Mouse (Mus musculus): ENCODE data around the gene Aprt.

Gene Aprt

DNA sequence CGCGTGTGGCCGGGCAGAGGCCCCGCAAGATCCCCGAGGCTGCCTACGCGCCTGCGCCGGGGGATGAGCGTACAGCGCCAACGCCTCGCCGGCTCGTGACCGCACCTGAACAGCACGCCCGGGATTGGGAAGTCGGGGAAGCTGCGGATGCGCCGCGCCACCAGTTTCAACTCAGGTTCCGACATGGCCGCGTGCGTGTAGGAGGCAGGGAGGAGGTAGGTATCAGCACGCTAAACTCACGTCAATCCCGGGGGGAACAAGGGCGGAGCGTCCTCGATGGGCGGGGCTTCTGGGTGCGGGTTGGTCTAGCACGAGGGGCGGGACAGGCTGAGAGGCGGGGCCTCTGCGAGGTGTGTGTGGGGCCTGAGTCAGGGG lies at the start of gene Aprt:
Gene Aprt (minus strand): TSS at position 262 of the 375 bp plus-strand sequence.
- peak; percentile 96 for DNase-seq (ENCODE audit: low spot score)

DNA sequence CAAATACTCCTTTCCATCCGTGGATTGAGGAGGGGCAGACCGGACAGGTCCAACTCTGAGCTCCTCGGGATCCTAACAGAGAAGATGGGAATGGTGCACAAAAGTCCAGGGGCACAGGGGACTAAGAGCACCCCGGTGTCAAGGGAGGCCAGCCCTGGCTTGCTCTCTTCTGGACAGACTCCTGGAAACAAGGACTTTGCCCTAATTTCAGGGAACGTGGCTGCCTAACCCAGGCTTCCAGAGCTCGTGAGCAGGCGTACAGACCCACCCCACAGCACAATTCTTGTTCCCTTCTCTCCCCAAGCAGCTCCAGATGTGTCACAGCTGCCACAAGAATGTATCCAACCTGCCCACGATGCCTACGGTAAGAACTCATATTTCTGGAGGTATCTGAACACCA lies 49.1 kb upstream of the Aprt start:
- DNase-seq (ENCODE audit: low spot score): no peak

DNA sequence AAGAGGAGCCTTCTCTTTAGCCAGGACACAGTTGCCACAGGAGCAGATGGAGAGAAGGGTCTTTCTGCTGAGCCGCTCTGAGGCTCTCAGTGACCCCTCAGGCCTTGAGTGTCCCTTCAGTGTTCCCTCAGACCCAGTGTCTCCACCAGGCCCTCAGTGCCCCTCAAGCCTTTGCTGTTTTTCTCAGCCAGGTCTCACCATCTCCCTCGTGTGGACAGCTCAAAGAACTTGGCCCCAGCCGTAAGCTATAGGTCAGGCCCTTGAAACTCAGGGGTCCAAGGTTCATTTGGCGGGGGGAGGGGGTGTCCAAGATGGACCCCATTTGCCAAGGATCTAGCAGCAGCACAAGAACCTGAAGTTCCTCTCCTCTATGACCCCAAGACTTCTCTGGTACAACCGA lies 47.9 kb upstream of the Aprt start:
- no peak for DNase-seq (ENCODE audit: low spot score)

DNA sequence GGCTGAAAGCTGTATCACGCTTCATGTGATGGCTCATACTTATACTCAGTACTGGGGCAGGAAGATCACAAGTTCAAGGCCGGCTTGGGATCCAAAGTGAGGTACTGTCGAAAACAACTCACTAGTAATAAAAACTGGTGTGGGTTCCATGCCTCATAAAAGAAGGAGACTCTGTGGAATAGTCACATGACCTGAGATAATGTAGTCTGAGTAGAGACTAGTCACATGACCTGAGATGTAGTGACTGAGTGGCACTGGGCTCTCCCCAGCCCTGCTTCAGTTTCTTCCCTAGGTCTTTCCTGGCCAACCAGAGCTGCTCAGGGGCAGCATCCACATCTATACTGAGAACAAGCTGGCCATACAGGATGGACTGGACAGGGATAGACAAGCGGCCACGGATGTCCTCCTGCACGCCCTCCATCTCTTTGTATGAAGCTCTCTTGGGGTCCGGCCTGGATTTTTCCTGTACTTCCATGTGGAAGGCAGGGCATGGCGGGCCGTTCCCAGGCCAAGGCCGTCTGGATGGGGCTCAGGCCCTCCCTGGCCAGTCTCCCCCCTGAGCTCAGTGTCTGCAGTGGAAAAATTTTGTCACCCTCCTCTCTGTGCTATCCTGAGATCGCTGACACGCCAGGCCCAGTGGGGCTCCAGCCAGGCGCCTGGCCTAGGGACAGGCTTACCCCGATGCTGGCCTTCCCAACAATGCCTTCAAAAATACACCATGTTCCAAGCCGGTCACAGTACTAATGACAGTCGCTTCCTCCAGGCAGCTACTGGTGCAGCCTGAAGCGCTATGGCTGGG lies 47.3 kb upstream of the Aprt start:
- peak; percentile 27 for DNase-seq (ENCODE audit: low spot score)

DNA sequence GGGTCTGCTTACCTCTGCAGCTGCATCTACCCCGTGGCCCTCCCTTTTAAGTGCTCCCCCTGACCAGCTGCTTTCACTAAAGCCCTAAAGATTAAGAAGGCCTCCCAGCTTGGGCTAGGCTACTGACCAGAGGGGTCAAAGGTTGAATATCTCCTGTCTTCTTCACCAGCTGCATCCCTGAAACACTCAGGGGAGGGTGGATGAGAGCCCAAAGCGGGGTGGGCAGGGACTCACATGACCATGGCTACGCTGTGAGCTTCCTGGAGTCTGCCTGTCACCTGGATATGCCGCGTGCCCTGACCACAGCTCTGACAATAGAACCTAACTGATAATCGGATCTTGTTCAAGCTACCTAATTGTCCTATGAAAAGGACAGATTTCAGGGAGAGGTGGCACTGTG lies 46.0 kb upstream of the Aprt start, which contains the start of gene Pabpn1l:
Gene Pabpn1l (minus strand): TSS at position 13 of the 400 bp plus-strand sequence.
- DNase-seq (ENCODE audit: low spot score): no peak

DNA sequence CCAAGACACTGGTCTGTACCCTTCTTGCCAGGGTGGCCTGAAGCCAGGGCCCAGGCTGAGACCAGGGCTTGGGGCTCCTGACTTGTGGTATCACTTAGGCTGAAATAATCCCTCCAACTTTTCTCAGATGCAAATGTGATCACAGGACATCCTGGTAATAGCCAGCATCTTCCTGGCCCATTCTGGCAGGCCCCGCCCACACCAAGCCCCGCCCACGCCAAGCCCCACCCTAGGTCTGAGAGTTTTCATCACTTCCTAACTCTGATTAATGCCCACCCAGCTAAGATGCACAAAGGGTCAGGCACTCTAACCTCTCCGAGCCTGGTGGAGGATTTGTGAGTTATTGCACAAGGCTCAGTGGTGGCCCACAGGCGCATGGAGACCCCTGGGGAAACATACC lies 43.7 kb upstream of the Aprt start:
- no peak for DNase-seq (ENCODE audit: low spot score)

DNA sequence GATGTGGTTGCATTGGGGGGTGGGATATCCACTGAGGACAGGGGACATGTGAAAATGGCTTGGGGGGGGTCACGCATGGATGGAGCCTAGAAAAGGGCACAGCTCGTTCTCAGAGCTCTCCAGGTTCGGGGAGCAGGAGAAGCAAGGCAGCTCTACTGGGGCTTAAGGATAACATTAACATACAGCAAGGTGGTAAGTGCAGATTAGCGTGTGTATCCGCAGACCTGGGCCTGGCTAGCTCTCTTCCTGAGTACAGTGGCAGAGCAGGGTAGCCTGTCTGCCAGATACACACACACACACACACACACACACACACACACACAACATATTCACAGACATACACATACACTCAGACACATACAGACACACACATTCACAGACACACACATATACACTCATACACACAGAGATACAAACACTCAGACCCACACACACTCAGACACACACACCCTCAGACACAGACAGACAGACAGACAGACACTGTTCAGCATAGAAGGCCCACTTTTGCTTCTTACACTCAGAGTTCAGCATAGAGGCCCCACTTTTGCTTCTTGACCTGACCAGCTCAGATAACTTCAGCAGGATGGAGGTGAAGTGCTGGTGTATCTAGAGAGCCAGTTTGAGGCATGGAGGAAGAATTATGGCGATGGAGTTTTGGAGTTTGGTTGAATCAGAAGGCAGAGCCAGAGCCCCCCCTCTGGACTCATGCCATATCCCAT lies 42.1 kb upstream of the Aprt start:
- DNase-seq (ENCODE audit: low spot score): no peak

DNA sequence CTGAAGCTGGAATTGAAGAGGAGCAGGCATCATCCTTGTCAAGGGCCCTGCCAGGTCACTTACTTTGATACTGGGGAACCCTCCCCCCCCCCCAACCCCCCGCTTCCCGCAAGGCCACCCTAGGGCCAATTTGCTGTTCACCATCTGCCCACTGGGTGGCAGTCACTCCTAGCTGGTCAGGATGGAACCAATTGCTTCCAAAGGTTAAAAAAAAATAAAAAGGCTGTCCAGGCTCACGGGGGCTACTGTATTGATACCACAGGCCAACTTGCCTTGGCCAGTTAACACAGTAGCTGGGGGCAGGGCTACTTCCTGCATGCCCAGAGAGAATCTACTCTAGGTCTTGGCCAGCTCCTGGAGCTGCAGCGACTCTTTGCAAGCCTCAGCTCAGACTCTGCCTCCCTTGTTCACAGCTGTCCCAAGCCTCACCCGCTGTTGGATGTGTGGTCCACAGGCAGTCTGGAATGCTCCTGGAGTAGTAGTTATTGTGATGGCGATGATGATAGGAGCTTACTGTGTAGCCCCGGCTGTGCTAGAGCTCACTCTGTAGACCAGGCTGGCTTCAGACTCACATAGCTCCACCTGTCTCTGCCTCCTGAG lies 41.3 kb upstream of the Aprt start:
- peak; percentile 88 for DNase-seq (ENCODE audit: low spot score)

DNA sequence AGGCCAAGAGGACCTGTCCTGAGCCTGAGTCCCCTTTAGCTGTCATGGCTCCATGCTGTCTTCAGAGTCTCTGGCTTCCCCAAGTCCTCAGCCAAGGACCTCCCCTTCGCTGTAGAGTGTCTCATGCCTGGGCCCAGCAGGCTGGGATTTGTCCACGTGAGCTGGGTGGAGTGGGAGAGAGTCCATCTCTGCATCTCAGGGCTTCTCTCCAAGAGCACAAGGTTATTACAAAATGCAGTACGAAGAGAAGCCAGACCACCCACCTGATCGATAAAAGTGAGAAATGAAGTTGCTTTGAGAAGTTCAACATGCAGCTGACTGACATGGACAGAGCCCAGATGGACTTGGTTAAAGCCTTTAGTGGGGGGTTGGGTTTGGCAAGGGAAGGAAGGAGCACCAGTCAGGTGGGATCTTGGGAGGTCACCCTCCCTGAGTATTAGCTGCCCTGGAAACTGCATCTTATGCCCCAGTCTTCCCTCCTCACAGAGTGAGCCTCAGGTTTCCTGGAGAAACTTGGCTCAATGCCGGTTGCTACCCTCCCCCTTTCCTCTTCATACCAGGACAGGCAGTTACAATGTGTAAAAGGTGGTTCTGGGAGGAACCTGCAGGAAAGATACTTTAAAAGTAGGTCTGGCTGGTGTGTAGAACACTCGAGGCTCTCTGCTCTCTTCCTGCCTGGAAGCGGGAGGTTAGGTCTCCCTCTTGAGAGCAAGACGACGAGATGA lies 39.6 kb upstream of the Aprt start:
- DNase-seq (ENCODE audit: low spot score): peak; percentile 52

DNA sequence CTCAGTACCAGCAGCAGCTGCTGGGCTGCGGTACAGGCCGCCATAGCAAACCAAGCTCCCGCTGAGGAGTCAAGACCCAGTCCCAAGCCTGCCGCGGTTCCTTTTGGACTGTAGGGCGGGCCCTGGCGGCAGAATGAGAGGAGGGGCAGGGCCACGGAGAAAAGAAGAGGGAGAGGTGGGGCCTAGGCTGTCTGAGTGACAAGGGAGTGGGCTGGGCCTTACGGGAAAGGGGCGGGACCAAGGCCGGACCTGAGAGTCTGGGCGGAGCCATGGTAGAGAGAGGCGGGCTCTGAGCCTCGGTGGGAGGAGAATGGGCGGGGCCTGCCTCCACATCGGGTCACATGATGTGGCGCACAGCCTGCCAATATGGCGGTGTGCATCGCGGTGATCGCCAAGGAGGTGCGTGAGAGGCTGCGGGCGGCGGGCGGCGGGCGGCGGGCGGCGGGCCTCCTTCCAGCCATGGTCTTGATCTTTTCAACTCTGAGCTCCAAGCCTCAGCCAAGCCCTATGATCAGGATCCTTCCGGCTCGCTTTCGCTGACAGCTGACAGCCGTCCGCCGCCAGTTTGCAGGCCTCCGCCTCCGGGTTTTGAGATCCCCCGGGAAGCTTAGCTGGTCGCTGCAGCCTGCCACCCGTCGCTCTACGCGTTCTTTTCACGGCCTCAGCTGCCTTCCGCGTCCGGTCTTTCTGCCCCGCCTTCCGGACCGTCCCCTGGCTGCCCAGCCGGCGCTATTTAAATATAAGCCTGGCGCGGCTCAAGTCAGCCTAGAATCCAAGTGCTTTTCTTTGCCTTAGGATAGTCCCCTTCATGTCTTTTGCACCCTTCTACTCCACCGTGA lies 34.8 kb upstream of the Aprt start, which contains the start of the genes Galns and Trappc2l:
Gene Galns (minus strand): TSS at position 169 of the 839 bp plus-strand sequence.
Gene Trappc2l (plus strand): TSS at position 346 of the 839 bp plus-strand sequence.
- DNase-seq (ENCODE audit: low spot score): peak; percentile 96

DNA sequence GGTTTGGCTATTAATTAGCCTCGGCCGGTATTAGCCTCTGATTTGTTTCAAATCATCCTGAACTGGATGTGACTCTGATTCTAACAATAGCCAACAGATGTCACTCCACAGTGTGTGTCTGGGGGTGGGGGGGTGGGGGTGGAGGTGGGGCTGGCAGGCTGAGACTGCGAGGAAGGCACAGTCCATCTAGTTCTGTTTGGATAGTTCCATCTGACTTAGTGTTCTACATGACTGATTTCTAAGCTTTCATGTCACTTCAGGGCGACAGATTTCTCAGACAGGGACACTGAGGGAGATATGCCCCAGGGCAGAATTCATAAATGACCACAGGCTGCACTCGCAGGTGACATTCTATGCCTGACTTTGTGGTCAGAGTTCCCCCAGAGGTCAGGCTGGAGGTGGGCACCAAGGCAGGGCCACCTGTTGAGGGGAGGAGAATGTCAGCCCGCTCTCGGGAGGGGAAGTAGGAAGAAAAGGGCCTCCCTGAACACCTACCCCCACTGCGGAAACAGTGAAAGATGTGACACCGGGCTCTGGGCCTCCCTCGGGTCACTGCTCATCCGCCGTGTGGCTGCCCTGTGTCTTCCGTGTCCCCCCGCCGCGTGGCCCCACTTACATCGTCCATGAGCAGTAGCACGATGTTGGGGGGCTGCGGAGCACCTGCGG lies 34.0 kb upstream of the Aprt start:
- no peak for DNase-seq (ENCODE audit: low spot score)

DNA sequence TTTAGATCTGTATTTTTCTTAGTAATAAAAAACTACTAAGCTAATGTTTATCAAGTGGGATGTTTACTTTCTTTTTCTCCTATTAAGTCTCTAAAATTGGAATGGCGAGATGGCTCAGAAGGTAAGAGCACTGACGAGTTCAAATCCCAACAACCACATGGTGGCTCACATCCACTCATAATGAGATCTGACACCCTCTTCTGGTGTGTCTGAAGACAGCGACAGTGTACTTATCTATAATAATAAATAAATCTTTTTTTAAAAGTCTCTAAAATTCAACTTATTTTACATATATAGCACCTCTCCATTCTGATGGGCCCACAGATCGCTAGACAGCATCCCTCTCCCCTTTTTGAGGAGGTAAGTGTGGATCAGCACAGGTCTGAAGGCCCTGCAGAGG lies 33.5 kb upstream of the Aprt start:
- DNase-seq (ENCODE audit: low spot score): no peak

DNA sequence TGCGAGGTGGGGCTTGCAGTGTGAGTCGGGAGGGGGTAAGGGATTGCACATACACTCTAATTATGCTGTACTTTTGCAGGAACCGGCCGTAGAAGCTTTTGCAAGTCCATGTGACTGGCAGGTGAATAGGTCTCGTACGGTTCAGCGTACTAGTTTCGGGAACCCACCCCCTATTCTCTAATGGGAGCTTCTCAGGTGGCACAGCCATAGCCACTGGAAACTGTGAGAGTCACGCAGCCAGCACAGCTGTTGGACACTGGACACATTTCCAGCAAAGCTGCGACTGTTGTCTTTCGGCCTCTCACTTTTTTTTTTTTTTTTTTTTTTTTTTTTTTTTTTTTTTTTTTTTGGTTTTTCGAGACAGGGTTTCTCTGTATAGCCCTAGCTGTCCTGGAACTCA lies 30.1 kb upstream of the Aprt start:
- DNase-seq (ENCODE audit: low spot score): no peak

DNA sequence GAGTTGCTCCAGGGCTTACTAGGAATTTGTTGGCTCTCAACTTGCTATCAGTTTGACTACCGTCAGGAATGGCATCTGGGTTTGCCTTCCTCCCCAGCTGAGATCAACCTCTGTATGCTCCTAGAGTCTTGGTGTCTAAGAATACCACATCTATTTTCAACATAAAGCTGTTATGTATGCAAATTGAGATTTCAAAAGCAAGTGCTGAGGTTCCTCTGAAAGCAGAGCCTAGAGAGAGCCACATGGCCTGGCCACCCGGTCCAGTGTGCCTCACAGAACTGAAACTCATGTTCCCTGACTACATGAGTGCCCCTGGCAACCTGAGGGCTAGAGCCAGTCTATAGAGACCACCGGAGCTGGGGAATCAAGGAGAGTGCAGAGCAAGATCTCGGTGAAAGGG lies 28.7 kb upstream of the Aprt start:
- no peak for DNase-seq (ENCODE audit: low spot score)

DNA sequence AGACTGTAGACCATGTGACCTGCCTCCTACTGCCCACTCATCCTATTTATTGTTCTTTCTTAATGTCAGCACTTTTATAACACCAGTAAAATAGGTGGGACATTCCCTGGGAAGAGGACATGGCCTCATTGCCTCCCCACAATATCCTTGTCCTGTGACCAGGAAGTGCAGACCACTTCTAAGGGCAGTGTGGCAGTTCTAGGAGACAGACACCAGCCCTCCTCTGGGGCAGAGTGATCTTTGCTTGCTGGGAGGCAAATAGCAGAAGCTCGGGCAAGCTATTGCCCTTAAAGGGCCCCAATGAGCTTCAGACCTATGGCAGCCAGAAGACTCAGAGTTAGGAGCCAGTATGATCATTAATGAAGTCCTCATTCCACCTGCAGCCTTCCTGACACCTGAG lies 27.9 kb upstream of the Aprt start:
- DNase-seq (ENCODE audit: low spot score): no peak

DNA sequence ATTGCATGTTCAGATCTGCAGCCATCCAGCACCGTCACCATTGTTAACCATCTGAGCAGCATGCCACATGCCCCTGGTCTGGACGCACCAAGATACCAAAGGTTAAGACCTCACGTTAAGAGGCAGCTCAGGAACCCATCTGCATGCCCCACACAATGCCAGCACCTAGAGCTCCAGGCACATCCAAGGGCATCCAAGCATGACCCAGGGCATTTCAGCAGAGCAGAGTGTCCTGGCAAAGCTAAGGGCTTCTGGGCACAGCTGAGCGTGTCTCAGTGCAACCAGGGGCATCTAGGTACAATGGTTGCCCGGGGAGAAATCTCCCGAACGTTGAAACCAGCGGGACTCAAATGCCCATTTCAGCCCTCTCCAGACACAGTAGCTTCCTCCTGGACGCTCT lies 24.0 kb upstream of the Aprt start:
- DNase-seq (ENCODE audit: low spot score): no peak

DNA sequence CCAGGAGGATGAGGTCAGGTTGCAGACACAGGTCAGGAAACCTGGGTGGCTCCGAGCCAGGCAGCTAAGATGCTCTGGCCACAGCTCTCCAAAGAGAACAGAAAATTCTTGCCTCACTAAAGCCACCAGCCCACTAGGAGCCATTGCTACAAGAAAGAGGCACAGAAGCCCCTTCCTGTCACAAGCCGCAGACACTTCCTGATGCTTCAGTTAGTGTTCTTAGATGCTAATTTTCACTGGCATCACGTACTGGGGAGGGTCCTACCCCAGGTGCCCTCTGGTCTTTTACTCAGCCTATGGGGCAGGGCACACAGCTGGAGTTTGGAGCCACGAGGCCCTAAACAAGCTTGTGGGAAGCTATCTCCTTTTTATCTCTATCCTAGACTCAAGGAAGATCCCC lies 19.3 kb upstream of the Aprt start:
- no peak for DNase-seq (ENCODE audit: low spot score)

DNA sequence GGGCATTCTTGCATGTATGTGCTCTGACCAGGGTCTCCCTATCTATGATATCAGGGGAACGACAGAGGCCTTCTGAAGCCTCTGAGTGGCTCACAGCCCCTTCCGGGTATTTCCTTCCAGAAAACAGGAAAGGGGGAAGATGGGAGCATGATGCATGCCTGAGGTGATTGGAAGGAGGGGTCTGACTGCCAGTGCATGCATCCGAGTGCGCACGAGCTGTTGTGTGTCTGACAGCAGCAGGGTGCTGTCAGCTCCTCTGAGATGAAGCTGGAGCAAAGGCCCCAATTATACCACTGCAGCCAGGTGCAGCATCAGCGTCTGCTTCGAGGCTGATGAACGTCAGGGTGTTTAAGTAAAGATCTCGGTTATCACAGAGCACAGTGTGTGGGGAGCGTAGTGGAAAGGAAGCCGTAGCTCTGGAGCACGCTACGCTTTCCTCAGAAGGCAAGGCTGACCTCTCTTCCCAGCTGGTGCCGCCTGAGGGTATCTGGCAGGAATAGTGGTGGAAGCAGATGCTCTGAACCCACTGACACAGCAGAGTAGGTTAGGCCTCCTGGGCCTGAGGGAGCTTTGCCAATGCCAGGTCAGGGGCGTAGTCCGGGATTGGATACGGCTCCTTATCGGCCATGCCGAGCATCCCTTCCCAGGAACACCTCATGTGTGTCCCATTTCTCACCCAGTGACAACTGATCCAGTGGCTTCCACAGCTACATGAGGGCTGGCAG lies 17.2 kb upstream of the Aprt start:
- DNase-seq (ENCODE audit: low spot score): no peak

DNA sequence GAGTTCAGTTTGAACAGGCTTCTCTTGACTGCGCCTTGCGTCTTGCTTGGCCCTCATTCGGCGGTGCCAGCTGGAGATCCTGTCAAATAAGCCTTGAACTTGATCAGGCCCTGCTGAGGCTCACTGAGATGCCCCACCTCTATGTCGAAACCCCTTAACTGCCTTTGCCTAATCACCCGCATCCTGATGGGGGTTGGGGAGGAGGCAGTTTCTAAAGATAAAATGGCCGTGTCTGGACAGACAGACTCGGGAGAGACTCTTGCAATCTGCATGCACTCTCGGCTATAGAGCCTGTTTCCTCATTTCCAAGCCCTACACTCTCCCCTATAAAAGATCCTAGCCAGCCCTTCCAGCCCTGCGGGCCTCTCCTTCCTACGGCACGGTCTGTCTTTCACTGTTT lies 16.5 kb upstream of the Aprt start:
- DNase-seq (ENCODE audit: low spot score): no peak

DNA sequence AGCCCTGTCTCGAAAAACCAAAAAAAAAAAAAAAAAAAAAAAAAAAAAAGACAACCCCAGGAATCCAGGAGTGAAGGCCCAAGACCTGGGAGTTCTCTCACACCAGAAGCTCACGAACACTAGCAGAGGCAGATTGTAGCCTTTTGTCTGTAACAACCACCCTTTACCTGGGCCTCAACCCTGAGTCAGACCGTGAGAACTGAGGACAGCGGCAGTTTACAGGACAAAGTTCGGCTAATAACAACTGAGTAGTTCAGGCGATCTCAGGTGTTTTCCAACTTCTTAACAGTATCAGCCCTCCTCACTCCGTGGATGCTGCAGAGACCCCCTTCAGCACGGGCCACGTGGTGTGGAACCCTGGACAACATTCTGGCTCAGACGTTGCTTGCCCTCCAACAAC lies 10.0 kb upstream of the Aprt start:
- DNase-seq (ENCODE audit: low spot score): no peak

Measured in lung, postnatal 25 days (tissue).